Mouse (Mus musculus): ENCODE data around the gene Sec11a.

Gene Sec11a

DNA sequence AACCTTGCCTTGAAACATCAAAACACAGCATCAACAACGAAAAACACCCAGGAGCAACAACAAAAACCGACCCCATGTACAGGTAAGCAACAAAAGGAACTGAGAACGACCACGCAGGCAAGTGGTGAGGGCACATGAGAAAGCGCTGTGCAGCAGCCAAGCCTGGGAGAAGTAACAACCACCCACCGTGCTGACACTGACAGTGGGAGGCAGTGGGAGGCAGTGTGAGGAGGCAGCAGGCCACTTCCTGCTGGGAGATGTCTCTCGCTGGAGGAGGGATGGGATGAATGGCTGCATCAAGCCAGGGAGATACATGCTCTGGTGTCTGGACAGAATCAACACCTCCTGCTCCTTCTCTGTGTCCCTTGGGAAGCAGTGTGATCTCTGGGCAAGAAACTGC is 50.4 kb downstream of the Sec11a start:
- no peak for DNase-seq (ENCODE audit: low spot score)

DNA sequence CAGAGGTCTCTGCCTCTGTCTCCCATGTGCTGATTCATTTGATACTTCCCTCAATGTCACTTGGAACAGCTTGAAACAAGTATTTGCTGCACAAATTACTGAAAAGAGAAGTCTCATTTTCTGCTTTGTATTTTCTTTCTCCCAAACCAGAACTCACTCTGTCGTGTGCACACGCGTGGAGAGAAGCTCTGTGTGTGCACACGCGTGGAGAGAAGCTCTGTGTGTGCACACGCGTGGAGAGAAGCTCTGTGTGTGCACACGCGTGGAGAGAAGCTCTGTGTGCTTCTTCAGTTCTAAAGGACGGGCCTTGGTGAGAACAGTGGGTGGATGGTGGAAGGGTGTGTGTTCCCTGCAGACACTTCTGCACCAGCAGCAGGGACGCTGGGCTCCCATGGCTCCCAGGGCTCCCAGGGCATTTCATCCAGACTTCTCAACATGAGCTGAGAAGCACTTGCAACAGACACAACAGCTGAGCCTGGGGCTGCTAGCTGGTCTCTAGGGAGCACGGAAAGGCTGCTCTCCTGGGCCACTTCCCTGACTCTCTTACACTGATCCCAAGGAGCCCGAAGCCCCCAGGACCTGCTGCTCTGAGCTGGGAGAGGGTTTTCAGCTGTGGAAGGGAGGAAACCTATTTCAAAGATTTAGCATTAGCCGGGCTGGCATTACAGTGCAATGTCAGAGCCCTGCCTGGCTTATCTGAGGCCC is 52.6 kb downstream of the Sec11a start:
- no peak for DNase-seq (ENCODE audit: low spot score)

DNA sequence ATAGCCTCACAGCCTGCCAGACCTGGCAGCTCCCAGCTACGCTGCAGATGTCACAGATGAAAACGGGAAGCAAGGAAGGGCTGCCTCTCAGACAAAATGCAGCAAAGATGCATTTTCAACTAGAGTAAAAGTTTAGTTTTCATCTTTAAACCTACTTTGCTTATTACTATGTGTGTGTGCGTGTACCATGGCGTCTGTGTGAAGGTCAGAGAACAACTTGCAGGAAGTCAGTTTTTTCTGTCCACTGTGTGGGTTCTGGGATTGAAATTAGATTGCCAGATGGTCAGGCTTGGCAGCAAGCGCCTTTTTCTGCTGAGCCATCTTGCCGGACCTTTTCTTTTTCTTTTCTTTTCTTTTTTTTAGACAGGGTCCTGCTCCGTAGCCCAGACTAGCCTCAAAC is 53.4 kb downstream of the Sec11a start:
- DNase-seq (ENCODE audit: low spot score) = no peak

- no peak for DNase-seq (ENCODE audit: low spot score)
Observed at GRCm38 (mm10) chr7:80893753-80894129, 53.8 kb downstream of the Sec11a start.

DNA sequence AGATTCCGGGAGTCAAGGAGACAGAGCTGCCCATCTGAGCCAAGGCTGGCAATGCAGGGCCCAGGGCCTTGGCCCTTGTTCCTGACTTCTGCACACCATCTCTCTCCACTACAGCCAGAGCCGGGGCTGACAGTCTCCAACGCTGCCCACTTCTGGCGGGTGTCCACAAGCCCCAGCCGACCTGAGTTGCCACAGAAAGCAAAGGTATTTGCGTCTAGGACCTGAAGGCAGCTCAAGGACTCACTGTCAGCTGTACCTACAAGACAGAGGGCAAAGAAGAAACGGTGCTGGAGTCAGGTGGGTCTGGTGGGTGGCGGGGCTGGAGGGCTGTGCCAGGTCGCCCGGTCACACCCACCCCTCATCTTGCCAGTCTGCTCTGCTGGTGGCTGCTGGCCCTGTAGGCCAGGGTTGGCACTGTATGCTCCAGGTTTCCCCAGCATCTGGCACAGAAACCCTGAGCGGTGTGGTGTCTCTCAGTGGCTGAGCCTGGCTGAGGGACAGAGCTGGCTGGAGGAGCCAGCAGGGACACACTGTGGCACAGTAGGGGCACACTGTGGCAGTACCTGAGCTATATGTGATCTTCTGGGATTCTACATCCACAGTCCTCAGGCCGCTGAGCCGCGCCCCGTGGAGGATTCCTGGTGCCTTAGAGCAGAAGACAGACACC is 54.4 kb downstream of the Sec11a start:
- DNase-seq (ENCODE audit: low spot score) = no peak

DNA sequence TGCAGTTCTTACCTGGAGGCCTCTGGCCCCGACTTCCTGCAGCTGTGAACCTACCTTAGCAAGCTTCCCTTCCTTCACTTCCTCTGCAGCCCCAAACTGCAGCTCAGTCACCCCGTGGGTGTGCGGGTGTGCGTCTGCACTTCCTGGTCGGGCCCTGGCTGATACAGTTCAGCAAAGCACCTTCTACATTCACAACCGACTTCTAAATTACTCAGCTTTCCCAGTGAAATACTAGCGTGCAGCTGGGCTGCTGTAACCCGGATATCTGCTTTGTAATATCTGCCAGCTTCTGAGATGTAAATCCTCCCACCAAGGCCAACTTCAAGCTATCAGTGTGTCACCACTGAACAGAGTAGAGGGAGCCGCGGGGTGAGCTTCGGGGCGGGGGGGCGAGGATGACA is 57.7 kb downstream of the Sec11a start:
- peak; percentile 48 for DNase-seq (ENCODE audit: low spot score)

DNA sequence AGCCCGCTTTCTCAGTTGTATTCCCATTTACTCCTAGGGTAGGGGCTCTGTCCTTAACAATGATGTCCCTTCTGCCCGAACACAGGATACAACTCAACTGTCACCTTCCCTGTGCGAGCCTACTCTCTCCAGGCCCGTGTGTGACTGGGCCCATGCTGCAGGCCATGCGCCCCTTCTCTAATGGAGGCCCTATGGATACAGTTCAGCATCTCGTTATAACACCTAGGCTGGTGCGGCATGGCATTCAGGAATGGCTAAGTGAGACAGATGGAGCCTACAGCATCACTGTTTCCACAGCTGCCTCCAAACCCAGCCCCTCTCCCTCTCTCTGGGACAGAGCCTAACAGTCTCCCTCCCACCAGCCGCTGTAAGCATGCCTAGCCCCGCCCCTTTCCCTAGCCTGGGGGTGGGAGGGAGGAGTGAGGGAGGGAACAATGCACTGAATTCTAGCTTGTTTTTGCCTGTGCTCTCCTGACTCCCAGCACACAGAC is 58.5 kb downstream of the Sec11a start:
- no peak for DNase-seq (ENCODE audit: low spot score)

DNA sequence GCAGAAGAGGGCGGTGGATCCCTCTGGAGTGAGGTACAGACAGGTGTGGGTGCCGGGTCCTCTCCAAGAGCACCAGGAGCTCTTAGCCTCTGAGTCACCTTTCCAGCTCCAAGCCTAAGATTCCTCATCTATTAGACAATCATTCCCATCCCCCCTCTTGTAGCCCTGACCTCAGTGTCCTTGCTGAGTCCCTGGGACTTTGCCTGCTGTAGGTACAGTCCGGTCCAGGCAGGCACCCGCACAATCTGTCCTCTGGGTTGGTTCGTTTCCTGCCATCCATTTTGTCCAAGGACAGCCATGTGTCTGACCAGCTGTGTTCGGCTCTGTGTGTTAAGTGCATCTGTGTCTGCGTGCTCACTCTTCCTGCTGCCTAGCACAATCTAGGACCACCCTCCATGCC is 59.0 kb downstream of the Sec11a start:
- DNase-seq (ENCODE audit: low spot score) = no peak

- DNase-seq (ENCODE audit: low spot score) = no peak
Observed at GRCm38 (mm10) chr7:80885666-80886065, 61.9 kb downstream of the Sec11a start.

- peak; percentile 56 for DNase-seq (ENCODE audit: low spot score)
Observed at GRCm38 (mm10) chr7:80882830-80883505, 64.6 kb downstream of the Sec11a start.

DNA sequence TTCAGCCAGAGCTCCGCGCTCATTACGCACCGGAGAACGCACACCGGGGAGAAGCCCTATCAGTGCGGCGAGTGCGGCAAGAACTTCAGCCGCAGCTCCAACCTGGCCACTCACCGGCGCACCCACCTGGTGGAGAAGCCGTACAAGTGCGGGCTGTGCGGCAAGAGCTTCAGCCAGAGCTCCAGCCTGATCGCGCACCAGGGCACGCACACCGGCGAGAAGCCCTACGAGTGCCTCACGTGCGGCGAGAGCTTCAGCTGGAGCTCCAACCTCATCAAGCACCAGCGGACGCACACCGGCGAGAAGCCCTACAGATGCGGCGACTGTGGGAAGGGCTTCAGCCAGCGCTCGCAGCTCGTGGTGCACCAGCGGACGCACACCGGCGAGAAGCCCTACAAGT is 71.9 kb downstream of the Sec11a start:
- DNase-seq (ENCODE audit: low spot score) = no peak

DNA sequence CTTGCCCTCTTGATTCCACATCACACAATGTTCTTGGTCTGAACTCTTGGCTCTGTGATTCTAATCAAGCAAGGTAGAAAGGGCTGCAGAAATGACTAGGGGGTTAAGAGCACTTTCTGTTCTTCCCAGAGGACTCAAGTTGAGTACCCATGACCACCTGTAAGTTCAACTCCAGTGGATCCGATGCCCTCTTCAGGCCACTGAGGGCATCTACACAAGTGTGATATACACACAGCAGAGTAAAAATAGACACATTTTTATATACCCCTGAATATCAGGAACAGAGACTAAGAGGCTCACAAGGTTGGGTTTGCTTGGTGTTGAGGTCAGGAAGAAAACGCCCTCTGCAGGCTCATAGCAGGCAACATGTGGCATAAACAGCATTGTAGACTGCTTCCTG is 73.9 kb downstream of the Sec11a start:
- DNase-seq (ENCODE audit: low spot score) = no peak

- no peak for DNase-seq (ENCODE audit: low spot score)
Observed at GRCm38 (mm10) chr7:80873038-80873437, 74.5 kb downstream of the Sec11a start.

DNA sequence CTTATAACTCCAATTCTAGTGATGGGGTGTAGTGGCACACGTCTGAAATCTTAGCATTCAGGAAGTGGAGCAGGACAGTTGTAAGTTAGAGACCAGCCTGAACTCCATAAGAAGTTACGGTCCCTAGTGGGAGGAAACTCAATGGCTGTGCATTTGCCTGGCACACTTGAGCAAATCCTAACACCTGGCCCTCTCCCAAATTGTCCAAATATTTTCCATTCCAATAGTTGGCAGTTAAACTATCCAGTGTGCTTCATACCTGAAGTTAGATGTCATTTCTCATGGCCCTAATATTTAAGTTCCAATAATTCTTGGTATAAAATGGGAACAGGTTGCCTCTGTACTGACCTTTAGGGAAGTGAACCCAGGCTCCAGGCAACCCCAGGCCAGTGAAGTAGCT is 78.9 kb downstream of the Sec11a start:
- DNase-seq (ENCODE audit: low spot score) = no peak

GRCm38 (mm10) chr7:80866514-80867147 is 80.9 kb downstream of the Sec11a start:
- no peak for DNase-seq (ENCODE audit: low spot score)

GRCm38 (mm10) chr7:80865521-80865920 is 82.1 kb downstream of the Sec11a start:
- DNase-seq (ENCODE audit: low spot score) = no peak

DNA sequence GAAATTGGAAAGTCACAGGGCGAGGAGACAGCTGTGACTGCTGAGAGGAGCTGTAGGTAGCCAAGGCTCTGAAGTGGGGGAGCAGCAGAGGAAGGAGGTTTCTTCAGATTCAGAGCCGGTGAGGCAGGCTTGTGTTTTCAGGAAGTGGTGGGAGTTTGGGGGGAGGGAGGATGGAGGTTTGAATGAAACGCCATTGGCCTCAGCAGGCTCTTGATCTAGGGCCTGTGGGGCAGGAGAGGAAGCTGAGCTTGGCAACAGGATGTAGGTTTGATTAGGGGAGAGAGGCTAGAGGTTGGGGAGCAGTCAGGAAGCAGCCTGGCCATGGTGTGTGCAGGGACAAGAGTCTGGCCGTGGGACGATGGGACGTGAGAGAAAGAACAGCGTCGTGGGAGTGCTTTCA is 82.7 kb downstream of the Sec11a start:
- DNase-seq (ENCODE audit: low spot score) = peak; percentile 24

- no peak for DNase-seq (ENCODE audit: low spot score)
Observed at GRCm38 (mm10) chr7:80864151-80864550, 83.4 kb downstream of the Sec11a start.

DNA sequence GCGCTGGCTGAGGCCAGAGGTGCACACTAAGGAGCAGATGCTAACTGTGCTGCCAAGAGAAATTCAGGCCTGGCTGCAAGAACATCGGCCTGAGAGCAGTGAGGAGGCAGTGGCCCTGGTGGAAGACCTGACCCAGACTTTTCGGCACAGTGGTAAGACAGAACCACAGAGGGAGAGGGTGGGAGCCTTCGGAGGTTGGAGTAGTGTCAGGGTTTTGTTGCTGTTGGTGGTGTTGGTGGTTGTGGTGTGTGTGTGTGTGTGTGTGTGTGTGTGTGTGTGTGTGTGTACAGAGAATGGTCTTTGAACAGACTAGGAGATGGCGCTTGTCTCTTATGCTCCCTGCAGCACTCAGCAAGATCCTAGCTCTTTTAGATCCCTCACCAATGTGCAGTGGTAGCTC is 84.1 kb downstream of the Sec11a start:
- DNase-seq (ENCODE audit: low spot score) = no peak

DNA sequence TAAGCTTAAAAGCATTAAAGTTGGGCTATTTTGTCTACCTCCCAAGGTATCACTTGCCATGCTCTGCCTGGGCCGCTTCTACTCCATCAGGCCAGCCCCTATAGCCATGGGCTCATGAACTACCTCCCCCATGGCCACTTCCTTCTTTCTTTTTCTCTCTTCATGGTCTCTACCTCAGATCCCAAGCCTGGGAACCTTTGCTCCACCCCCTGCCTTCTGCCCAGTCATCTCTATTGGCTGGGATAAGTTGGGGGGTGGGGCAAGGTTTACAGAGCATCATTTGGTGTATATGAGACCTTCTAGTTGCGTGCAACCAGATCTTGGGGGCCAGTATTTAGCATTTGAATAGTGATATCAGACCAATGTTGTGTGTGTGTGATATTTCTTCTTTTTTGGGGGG is 85.1 kb downstream of the Sec11a start:
- no peak for DNase-seq (ENCODE audit: low spot score)

- peak; percentile 71 for DNase-seq (ENCODE audit: low spot score)
Observed at GRCm38 (mm10) chr7:80860729-80861274, 86.8 kb downstream of the Sec11a start, which contains the start of gene Zscan2. Gene Zscan2 (plus strand): TSS chr7:80860920.

DNA sequence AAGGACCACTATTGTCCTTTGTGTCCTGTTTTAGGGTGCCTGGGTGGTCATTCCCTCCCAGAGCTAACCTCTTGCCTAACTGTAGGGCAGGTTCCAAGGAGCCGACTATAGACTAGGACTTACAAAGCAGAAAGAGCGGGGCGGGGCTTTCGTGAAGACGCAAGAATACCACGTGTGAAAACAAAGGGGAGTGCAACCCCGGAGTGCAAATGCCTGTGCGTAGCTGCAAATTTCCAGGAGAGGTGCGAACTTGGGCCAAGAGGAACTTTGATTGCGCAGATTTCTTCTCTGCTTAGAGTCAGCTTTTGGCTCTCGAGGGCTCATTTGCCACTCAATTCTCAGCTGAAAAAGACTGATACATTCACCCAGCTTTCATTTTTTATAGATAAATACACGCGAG is 87.4 kb downstream of the Sec11a start:
- DNase-seq (ENCODE audit: low spot score) = peak; percentile 18

All from spleen, adult 12 weeks (tissue).